Mouse (Mus musculus): ENCODE measurements around the gene Nr1i3. TPM values are rescaled to one million over a fixed set of nuclear protein-coding genes. Genes with fewer than 3 reads are reported as not detected.

Nr1i3 gene
- polyA plus RNA-seq (2016; fragmentation: Nextera tagmentation; extraction: Ambion mirVana) = 0.21 TPM in 2 replicates

DNA sequence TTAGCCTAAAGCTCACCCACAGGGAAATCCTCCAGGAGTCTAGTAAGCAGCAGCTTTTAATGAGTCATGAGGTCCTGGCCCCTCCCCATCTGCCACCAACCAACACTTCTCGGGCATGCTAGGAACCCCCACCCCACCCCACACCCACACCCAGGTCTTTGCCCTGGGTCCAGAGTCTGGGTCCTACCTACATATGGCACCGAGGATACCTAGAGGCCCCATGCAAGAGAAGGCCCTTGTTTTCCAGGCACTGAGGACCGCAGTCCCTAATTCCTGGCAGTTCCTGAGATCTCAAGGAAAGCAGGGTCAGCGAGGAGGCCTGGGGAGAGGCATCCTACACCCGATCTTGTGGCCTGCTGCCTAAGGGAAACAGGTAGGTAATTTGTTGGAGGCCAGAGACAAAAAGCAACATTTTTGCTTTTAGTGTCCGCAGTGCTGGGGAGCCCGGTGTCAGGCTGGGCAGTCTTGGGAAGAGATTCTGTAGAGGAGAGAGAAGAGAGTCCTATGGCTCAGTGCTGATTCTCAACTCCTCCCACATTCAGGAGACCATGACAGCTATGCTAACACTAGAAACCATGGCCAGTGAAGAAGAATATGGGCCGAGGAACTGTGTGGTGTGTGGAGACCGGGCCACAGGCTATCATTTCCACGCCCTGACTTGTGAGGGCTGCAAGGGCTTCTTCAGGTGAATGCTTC is at the start of gene Nr1i3:
TSS of gene Nr1i3 (plus strand) at position 170 of the 696 bp plus-strand sequence.
- peaks cover 8% of the 10 kb centered on the region for H3K36me3 ChIP-seq (replicated peaks)
- H3K27me3 ChIP-seq (replicated peaks; ENCODE audit: low read depth, poor library complexity, severe bottlenecking) = no peaks in the 10 kb centered on the region
- H3K27ac ChIP-seq (replicated peaks) = no peak within 1 kb of the TSS; the same call in 1 of the 2 replicates
- peaks cover 20% of the 10 kb centered on the region for H3K4me1 ChIP-seq
- DNase-seq (ENCODE audit: low spot score) = no peak
- H3K4me3 ChIP-seq = no peak within 1 kb of the TSS
- no peaks in the 10 kb centered on the region for H3K9me3 ChIP-seq
- WGBS = 71% methylated on average over 10 of the region's 10 CpGs

DNA sequence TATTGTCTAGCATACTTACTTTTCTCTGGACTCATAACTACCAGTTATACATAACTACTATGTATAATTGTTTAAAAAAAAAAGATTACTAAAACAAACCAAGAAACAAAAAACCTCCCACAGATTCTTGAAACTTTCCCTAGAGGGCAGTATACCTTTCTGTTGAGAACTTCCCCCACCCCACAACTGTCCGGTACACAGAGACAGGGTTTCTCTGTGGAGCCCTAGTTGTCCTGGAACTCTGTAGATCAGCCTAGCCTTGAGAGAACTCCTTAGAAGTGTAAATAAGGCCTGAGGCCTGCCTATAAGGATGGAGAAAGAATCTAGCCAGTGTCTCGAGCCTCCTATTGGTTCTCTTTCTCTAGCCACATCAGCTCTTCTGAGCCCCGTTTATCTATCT is 49.5 kb upstream of the Nr1i3 start:
- Histone ChIP-seq H3K9me3 (no peaks in the 10 kb centered on the region), H3K4me1 (peaks cover 17% of the 10 kb centered on the region), H3K4me3 (no peak overlapping the region), H3K36me3 (replicated peaks) (no peaks in the 10 kb centered on the region), H3K27me3 (replicated peaks; ENCODE audit: low read depth, poor library complexity, severe bottlenecking) (peaks cover 34% of the 10 kb centered on the region), H3K27ac (replicated peaks) (no peak overlapping the region)
- 31% methylated on average over 3 of the region's 3 CpGs for WGBS
- no peak for DNase-seq (ENCODE audit: low spot score)

DNA sequence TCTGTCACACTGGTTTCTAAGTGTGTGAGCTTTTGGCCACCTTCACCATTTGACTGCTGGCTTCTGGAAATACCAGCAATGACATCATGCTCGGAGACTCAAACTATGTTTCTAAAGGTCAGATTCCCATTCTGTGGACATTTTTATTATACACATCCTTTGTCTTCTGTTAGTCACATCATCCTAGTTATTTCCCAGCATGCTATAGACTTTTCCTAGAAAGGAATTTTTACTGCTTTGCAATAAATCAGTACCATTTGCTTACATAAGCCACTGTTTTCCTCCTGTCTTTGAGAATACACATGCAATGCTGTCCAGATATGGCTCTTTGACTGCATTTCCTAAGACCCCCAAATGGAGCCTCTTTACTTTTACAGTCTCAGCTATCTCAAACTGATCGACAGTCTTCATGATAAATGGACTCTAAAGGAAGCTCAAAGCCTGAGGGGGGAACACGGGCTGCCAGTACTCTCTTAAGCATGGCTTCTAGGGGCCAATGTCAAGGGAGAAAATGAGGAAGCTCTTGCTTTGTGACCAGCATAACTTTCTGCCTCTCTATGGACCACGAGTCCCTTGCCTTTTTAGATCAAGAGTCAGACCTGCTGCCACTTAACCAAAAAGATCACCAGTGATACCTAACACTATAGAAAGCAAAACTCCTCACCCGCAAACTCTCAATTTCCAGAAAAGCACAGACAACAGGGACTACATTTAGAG is 48.0 kb upstream of the Nr1i3 start:
- WGBS = 81% methylated on average over 5 of the region's 5 CpGs
- H3K27me3 ChIP-seq (replicated peaks; ENCODE audit: low read depth, poor library complexity, severe bottlenecking) = peaks cover 18% of the 10 kb centered on the region
- DNase-seq (ENCODE audit: low spot score) = no peak

DNA sequence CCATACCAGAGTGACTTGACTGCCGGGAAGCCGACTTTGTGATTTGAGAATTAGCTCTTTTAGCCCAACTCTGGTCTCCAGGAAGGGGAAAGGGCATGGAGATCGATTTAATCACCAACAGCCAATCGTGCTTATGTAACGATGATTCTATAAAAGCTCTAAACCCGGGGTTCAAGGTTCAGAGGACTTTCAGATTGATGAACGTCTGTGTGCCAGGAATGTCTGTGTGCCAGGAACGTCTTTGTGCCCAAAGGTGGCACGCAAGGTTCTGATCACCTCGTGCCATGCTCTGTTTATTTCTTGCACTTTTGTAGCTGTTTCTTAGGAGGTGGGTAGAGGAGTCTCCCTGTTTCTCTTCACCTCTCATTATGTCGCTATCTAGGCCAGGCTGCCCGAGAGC is 44.9 kb upstream of the Nr1i3 start:
- Histone ChIP-seq H3K27ac (replicated peaks) (no peak overlapping the region), H3K27me3 (replicated peaks; ENCODE audit: low read depth, poor library complexity, severe bottlenecking) (no peaks in the 10 kb centered on the region; the same call in 1 of the 2 replicates), H3K9me3 (no peaks in the 10 kb centered on the region), H3K36me3 (replicated peaks) (no peaks in the 10 kb centered on the region), H3K4me1 (no peaks in the 10 kb centered on the region), H3K4me3 (no peak overlapping the region)
- WGBS = 88% methylated on average over 12 of the region's 12 CpGs
- DNase-seq (ENCODE audit: low spot score) = no peak

More for the DNA sequence above, 48.0 kb upstream of the Nr1i3 start:
- Histone ChIP-seq H3K27ac (replicated peaks) (no peak overlapping the region), H3K4me1 (peaks cover 2% of the 10 kb centered on the region; the same call in 1 of the 2 replicates), H3K4me3 (no peak overlapping the region), H3K9me3 (no peaks in the 10 kb centered on the region), H3K36me3 (replicated peaks) (no peaks in the 10 kb centered on the region)

DNA sequence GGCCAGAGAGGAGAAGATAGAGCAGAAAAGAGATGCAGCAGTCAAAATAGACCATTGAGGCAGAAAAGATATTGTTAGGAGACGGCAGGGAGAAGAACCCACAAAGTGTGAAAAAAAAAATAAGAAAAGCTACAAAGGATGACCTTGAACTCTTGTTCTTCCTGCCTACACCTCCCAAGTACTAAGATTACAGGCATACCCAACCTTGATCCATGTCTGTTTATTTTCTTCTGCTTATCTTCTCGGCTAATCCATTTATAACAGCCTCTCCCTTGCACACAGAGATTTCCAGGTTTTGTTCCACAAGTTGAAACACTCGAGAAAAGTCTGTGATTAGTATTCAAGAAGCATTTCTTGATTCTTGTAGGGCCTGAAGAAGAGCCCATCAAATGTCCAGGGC is 43.9 kb upstream of the Nr1i3 start:
- H3K4me3 ChIP-seq = no peak overlapping the region
- no peaks in the 10 kb centered on the region for H3K36me3 ChIP-seq (replicated peaks)
- no peak for DNase-seq (ENCODE audit: low spot score)
- H3K9me3 ChIP-seq = no peaks in the 10 kb centered on the region
- H3K27ac ChIP-seq (replicated peaks) = no peak overlapping the region
- no peaks in the 10 kb centered on the region for H3K4me1 ChIP-seq
- no peaks in the 10 kb centered on the region; the same call in 1 of the 2 replicates for H3K27me3 ChIP-seq (replicated peaks; ENCODE audit: low read depth, poor library complexity, severe bottlenecking)
- 63% methylated on average over 3 of the region's 3 CpGs for whole genome bisulfite sequencing

DNA sequence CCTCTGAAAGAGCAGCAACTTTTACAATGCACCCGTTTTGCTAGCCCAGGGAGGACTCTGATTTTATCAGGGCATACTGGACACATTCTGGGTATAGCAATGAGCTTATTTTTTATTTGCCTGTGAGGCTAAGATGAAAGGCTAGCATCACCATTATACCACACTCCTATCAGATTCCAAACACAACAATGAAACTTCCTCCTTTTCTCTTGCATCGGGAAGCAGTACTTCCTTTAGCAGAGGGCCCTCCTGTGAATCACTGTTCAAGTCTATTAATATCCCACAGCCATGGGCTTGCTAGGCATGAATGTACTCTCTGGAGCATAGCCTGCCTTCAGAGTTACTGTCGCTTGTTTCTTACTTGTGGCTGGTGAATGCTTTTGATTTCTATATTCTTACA is 42.6 kb upstream of the Nr1i3 start:
- WGBS = 67% methylated on average over 3 of the region's 3 CpGs
- H3K27ac ChIP-seq (replicated peaks) = no peak overlapping the region
- H3K27me3 ChIP-seq (replicated peaks; ENCODE audit: low read depth, poor library complexity, severe bottlenecking) = no peaks in the 10 kb centered on the region
- no peak overlapping the region for H3K4me3 ChIP-seq
- no peaks in the 10 kb centered on the region for H3K9me3 ChIP-seq
- no peak for DNase-seq (ENCODE audit: low spot score)
- H3K36me3 ChIP-seq (replicated peaks) = no peaks in the 10 kb centered on the region
- H3K4me1 ChIP-seq = no peaks in the 10 kb centered on the region

DNA sequence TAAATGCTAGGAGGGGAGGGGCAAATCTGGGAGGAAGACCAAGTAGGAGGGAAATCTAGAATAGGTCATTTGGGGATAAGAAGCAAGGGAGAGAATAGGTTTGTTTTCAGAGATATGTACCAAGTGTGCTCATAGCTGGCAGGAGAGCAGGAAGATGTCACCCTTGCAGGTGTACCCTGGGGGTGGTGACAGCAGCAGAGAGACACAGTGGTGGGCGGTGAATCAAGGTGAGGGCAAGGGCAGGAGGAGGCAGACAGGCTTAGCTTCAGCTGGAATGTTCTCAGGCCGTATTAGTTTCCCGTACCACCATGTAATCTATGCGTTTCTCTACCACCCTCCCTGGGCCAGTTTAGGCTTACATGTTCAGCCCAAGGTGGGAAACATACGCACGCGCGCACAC is 41.0 kb upstream of the Nr1i3 start:
- Histone ChIP-seq H3K27ac (replicated peaks) (no peak overlapping the region), H3K4me3 (no peak overlapping the region), H3K27me3 (replicated peaks; ENCODE audit: low read depth, poor library complexity, severe bottlenecking) (no peaks in the 10 kb centered on the region), H3K36me3 (replicated peaks) (no peaks in the 10 kb centered on the region), H3K4me1 (no peaks in the 10 kb centered on the region), H3K9me3 (no peaks in the 10 kb centered on the region)
- DNase-seq (ENCODE audit: low spot score) = no peak
- 94% methylated on average over 8 of the region's 8 CpGs for WGBS

DNA sequence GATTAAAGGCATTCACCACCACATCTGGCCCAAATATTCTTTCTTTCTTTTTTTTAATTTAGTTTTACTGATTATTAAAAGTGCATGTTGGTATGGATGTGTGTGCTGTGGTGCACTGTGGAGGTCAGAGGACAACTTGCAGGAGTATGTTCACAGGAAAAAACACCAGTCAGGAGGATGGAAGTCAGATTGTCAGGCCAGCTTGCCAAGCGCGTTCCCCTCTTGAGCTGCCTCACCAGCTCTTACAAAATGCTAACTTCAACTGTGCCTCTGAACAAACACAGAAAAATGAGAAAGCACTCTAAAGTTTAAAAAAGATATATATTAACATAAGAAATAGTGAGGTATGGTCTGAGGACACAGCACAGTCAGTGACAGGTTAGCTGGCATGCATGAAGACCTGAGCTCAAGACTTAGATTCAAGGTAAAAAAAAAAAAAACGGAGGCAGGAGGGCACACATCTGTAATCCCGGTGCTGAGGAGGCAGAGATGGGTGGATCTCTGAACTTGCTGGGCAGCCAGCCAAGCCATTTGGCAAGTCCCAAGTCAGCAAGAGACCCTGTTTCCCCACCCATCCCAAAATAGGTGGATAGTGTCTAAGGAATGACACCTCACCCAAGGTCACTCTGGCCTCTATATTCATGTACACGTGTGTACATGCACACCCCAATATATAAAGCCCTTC is 34.1 kb upstream of the Nr1i3 start:
- Histone ChIP-seq H3K27ac (replicated peaks) (no peak overlapping the region), H3K27me3 (replicated peaks; ENCODE audit: low read depth, poor library complexity, severe bottlenecking) (no peaks in the 10 kb centered on the region), H3K36me3 (replicated peaks) (no peaks in the 10 kb centered on the region), H3K9me3 (no peaks in the 10 kb centered on the region), H3K4me3 (no peak overlapping the region), H3K4me1 (no peaks in the 10 kb centered on the region)
- WGBS = 84% methylated on average over 5 of the region's 5 CpGs
- no peak for DNase-seq (ENCODE audit: low spot score)

DNA sequence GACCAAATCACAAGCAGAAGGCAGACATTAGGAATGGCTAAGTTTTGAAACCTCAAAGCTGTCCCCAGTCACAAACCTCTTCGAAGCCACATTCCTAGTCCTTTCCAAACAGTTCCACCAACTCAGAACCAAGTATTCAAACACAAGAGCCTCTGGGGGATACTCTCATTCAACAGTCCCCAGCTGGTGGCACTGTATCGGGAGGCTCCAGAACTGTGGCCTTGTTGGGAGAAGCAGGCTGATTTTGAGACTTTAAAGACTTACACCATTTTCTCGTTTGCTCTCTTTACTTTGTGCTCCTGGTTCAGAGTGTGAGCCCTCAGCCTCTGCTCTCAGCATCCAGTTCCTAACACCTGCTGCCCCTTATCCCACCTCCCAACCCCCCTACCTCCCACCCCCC is 30.7 kb upstream of the Nr1i3 start:
- H3K4me3 ChIP-seq = no peak overlapping the region
- H3K36me3 ChIP-seq (replicated peaks) = no peaks in the 10 kb centered on the region
- no peaks in the 10 kb centered on the region; the same call in 1 of the 2 replicates for H3K27me3 ChIP-seq (replicated peaks; ENCODE audit: low read depth, poor library complexity, severe bottlenecking)
- WGBS = 85% methylated on average over 3 of the region's 3 CpGs
- no peaks in the 10 kb centered on the region for H3K9me3 ChIP-seq
- no peak for DNase-seq (ENCODE audit: low spot score)
- no peak overlapping the region for H3K27ac ChIP-seq (replicated peaks)
- H3K4me1 ChIP-seq = peaks cover 15% of the 10 kb centered on the region

DNA sequence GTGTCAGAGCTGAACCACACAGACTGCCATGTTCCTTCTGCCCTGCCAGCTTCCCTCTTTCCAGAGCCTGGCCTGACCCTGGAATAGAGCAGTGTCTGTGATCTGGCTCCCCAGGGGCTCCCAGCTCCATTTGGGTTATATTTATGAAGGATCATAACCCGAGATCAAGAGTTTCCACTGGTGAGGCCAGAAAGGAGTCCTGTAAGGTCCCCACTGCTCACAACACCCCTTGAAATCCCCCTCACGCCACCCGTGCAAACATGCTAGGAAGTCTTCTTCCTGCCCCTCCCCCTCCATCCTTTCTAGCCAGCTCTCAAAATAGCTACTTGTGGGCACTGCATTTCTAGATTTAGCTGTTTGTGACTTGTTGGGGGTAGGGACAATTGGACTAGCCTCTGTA is 30.1 kb upstream of the Nr1i3 start:
- Histone ChIP-seq H3K4me3 (no peak overlapping the region), H3K27ac (replicated peaks) (no peak overlapping the region), H3K36me3 (replicated peaks) (no peaks in the 10 kb centered on the region), H3K9me3 (no peaks in the 10 kb centered on the region), H3K4me1 (peaks cover 21% of the 10 kb centered on the region), H3K27me3 (replicated peaks; ENCODE audit: low read depth, poor library complexity, severe bottlenecking) (no peaks in the 10 kb centered on the region; the same call in 1 of the 2 replicates)
- 64% methylated on average over 3 of the region's 3 CpGs for WGBS
- DNase-seq (ENCODE audit: low spot score) = no peak

DNA sequence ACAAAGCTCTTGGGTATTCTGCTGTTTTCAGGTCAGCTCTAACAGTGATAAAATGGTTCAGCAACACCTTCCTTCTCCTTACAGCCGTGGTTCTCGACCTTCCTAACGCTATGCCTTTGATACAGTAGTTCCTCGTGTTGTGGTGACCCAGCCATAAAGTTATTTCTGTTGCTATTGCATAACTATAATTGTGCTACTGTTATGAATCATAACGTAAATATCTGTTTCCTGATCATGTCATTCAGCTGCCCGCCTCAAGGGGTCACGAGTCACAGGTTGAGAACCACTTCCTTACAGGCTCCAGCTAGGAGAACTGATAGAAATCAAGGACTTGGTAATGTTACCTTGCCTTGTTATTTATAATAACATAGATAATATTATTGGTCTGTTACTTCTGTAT is 29.5 kb upstream of the Nr1i3 start:
- H3K4me1 ChIP-seq = peaks cover 28% of the 10 kb centered on the region
- no peak overlapping the region for H3K27ac ChIP-seq (replicated peaks)
- no peaks in the 10 kb centered on the region for H3K36me3 ChIP-seq (replicated peaks)
- H3K27me3 ChIP-seq (replicated peaks; ENCODE audit: low read depth, poor library complexity, severe bottlenecking) = peaks cover 2% of the 10 kb centered on the region
- DNase-seq (ENCODE audit: low spot score) = no peak
- H3K9me3 ChIP-seq = no peaks in the 10 kb centered on the region
- 83% methylated on average over 7 of the region's 7 CpGs for WGBS
- H3K4me3 ChIP-seq = no peak overlapping the region

DNA sequence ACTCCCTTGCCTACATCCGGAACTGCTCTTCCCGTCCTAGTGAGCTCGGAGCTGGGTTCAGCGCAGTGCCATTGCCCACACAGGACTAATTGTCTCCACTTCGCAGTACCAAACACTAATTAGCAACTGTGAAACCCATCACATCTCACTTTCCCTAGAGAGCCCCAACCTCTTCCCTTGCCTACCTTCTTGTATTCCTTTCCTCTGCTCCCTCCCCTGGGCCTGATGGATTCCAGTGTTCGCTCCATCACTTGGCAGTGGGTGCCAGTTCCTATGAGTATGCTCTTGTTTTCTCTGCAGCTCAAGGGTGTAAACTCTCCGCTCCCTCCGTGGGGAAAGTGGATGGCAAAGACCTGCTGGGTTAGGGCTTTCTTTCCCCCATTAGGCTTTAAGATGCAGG is 28.1 kb upstream of the Nr1i3 start:
- DNase-seq (ENCODE audit: low spot score) = no peak
- 63% methylated on average over 8 of the region's 8 CpGs for WGBS
- Histone ChIP-seq H3K27me3 (replicated peaks; ENCODE audit: low read depth, poor library complexity, severe bottlenecking) (peaks cover 14% of the 10 kb centered on the region), H3K9me3 (no peaks in the 10 kb centered on the region), H3K4me3 (no peak overlapping the region), H3K27ac (replicated peaks) (0 out of 2 replicates have a peak overlapping the region, but pooled peaks have one; percentile 8), H3K4me1 (peaks cover 34% of the 10 kb centered on the region), H3K36me3 (replicated peaks) (no peaks in the 10 kb centered on the region)

Data from embryonic facial prominence, embryonic 10.5 days (tissue).